Mouse (Mus musculus) frontal cortex, postnatal 10 days (tissue): ENCODE measurements at regions not wholly inside any gene's neighbourhood (a gene's known extent, or its start where the extent isn't known, plus 50 kb on each side); places are given as distances from the start of the nearest gene placed in this dataset.
A peak's percentile ranks its signal among the peaks of the same experiment; 100 is the strongest.

Source experiments
- DNase-seq, 2 experiments: peaks; one replicate each; pipeline ENCODE4 v3.0.0; 2022; ENCODE audit warnings: low spot score in 2 of 2, mixed read lengths in 1 of 2

- DNase-seq = no peak
Measured at GRCm38 (mm10) chr4:127533726-127534125, 175.7 kb upstream of the Gjb5 start.

- DNase-seq = no peak
Measured at GRCm38 (mm10) chr4:127530779-127531178, 172.8 kb upstream of the Gjb5 start.

- no peak for DNase-seq
Measured at GRCm38 (mm10) chr4:127522151-127522550, 164.2 kb upstream of the Gjb5 start.

- no peak for DNase-seq
Measured at GRCm38 (mm10) chr4:127517978-127518377, 160.0 kb upstream of the Gjb5 start.

GRCm38 (mm10) chr4:127517539-127517938 is 159.6 kb upstream of the Gjb5 start:
- DNase-seq = peak in 1 of 2 experiments; percentile 33

GRCm38 (mm10) chr4:127509936-127510335 is 152.0 kb upstream of the Gjb5 start:
- peak; percentile 26 to 70 for DNase-seq

- DNase-seq = no peak
Measured at GRCm38 (mm10) chr4:127502621-127503020, 144.6 kb upstream of the Gjb5 start.

- DNase-seq = no peak
Measured at GRCm38 (mm10) chr4:127501881-127502280, 143.9 kb upstream of the Gjb5 start.

GRCm38 (mm10) chr4:127487016-127487780 is 129.2 kb upstream of the Gjb5 start:
- no peak for DNase-seq

- DNase-seq = no peak
Measured at GRCm38 (mm10) chr4:127485238-127485637, 127.3 kb upstream of the Gjb5 start.

- DNase-seq = no peak
Measured at GRCm38 (mm10) chr4:127482461-127482860, 124.5 kb upstream of the Gjb5 start.

- DNase-seq = no peak
Measured at GRCm38 (mm10) chr4:127480339-127480738, 122.4 kb upstream of the Gjb5 start.

- DNase-seq = no peak
Measured at GRCm38 (mm10) chr4:127469877-127470276, 111.9 kb upstream of the Gjb5 start.

GRCm38 (mm10) chr4:127454511-127455119 is 96.6 kb upstream of the Gjb5 start:
- DNase-seq = no peak

- DNase-seq = no peak
Measured at GRCm38 (mm10) chr4:127452081-127452480, 94.1 kb upstream of the Gjb5 start.

- no peak for DNase-seq
Measured at GRCm38 (mm10) chr4:127445300-127445699, 87.3 kb upstream of the Gjb5 start.

GRCm38 (mm10) chr4:127444056-127444455 is 86.1 kb upstream of the Gjb5 start:
- no peak for DNase-seq

GRCm38 (mm10) chr4:127442001-127442400 is 84.0 kb upstream of the Gjb5 start:
- DNase-seq = no peak

- DNase-seq = no peak
Measured at GRCm38 (mm10) chr4:127440602-127441001, 82.6 kb upstream of the Gjb5 start.

GRCm38 (mm10) chr4:127435076-127435475 is 77.1 kb upstream of the Gjb5 start:
- DNase-seq = peak in 1 of 2 experiments; percentile 38

- DNase-seq = no peak
Measured at GRCm38 (mm10) chr4:127430237-127430636, 72.3 kb upstream of the Gjb5 start.

GRCm38 (mm10) chr4:127429748-127430147 is 71.8 kb upstream of the Gjb5 start:
- no peak for DNase-seq

GRCm38 (mm10) chr4:127423855-127424254 is 65.9 kb upstream of the Gjb5 start:
- DNase-seq = no peak
